Mouse (Mus musculus) hindbrain, embryonic 11.5 days (tissue): ENCODE results near the gene Galnt13. TPM values are rescaled to one million over a fixed set of nuclear protein-coding genes. Genes with fewer than 3 reads are reported as not detected.

Source experiments
- ATAC-seq: fragments of 200-750 bp; cut with Nextera tagmentation; 2 replicates; pipeline ENCODE4 v1.8.0; 2017; ENCODE audit warnings: mild to moderate bottlenecking, moderate TSS enrichment, moderate library complexity; ENCODE audit not compliant: low FRiP score
- DNase-seq: peaks from one replicate; pipeline ENCODE4 v3.0.0-alpha.2; 2015; ENCODE audit warnings: low spot score
- H3K27ac ChIP-seq: fragments of 300-500 bp; sonication (generic); 2 replicates; pipeline ENCODE4 v1.5.1; 2014; ENCODE audit warnings: mild to moderate bottlenecking, low read depth, low read length
- H3K27me3 ChIP-seq: fragments of 300-500 bp; sonication (generic); 2 replicates; pipeline ENCODE4 v1.6.1; 2014; ENCODE audit warnings: mild to moderate bottlenecking, low read length, moderate library complexity, mixed read lengths; ENCODE audit not compliant: control insufficient read depth, insufficient read depth
- H3K36me3 ChIP-seq: fragments of 300-500 bp; sonication (generic); 2 replicates; pipeline ENCODE4 v1.6.1; 2014; ENCODE audit warnings: mild to moderate bottlenecking, low read length, moderate library complexity, mixed read lengths; ENCODE audit not compliant: control insufficient read depth, insufficient read depth
- H3K4me1 ChIP-seq: fragments of 300-500 bp; sonication (generic); replicated peaks from 2 replicates; pipeline ENCODE4 v1.6.1; 2014; ENCODE audit warnings: low read length, mixed read lengths; ENCODE audit not compliant: control insufficient read depth, insufficient read depth
- H3K4me2 ChIP-seq: fragments of 300-500 bp; sonication (generic); replicated peaks from 2 replicates; pipeline ENCODE4 v1.6.1; 2014; ENCODE audit warnings: mild to moderate bottlenecking, low read depth, low read length
- H3K4me3 ChIP-seq: fragments of 300-500 bp; sonication (generic); 2 replicates; pipeline ENCODE4 v1.5.1; 2014; ENCODE audit warnings: low read depth, low read length
- H3K9ac ChIP-seq: fragments of 300-500 bp; sonication (generic); 2 replicates; pipeline ENCODE4 v1.6.1; 2014; ENCODE audit warnings: low read depth, low read length
- H3K9me3 ChIP-seq: fragments of 300-500 bp; sonication (generic); 2 replicates; pipeline ENCODE4 v1.6.1; 2016; ENCODE audit warnings: low read length; ENCODE audit not compliant: control insufficient read depth
- WGBS: fragments of 180-500 bp; shearing (Covaris S2); extraction: QIAGEN DNeasy Blood & Tissue Kit; methylation state at CpG from one replicate; pipeline ENCODE4 v1.1.7; 2014; 5-methylcytosine and 5-hydroxymethylcytosine counted together
- polyA plus RNA-seq: library from polyadenylated mRNA; unstranded; fragments of >200 nt; fragmentation: Nextera tagmentation; extraction: Ambion mirVana; gene quantifications from 2 replicates; pipeline ENCODE4 v1.2.1, GENCODE M21; 2014

The Galnt13 gene
- polyA plus RNA-seq, 1 experiment from 2014 or later, result 3.8 TPM

DNA sequence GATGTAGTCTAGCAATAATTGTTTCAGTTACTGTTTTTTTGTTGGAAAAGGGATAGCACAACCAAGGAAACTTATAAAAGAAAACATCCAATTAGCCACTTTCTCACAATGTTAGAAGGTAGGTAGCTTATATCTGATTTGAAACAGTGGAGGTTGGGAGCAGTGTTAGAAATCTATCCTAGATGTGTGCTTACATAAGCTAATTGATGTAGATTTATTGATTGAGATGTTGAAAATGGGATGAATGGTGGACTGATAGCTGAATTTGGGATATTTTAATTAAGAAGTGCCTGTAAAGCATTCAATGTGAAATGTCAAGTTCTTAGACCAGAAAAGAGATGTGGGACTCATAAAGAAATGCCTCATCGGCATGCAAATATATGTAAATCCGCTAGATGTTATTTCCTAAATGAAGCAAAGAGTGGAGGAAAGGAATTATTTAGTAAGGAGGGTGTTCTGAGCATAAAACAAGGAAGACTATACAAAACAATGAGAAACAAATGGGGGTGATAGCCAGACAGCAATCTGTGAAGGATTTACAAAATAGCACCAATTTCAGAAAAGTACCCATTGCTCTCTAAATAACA is 377.6 kb downstream of the Galnt13 start:
- Histone ChIP-seq H3K4me2 (no peak overlapping the region), H3K36me3 (no peaks in the 10 kb centered on the region), H3K9ac (no peak overlapping the region), H3K27me3 (no peaks in the 10 kb centered on the region), H3K27ac (no peak overlapping the region), H3K9me3 (no peaks in the 10 kb centered on the region), H3K4me3 (no peak overlapping the region), H3K4me1 (no peaks in the 10 kb centered on the region)
- DNase-seq (no peak), ATAC-seq (no peak)
- 80% methylated on average over 2 of the region's 2 CpGs for WGBS

DNA sequence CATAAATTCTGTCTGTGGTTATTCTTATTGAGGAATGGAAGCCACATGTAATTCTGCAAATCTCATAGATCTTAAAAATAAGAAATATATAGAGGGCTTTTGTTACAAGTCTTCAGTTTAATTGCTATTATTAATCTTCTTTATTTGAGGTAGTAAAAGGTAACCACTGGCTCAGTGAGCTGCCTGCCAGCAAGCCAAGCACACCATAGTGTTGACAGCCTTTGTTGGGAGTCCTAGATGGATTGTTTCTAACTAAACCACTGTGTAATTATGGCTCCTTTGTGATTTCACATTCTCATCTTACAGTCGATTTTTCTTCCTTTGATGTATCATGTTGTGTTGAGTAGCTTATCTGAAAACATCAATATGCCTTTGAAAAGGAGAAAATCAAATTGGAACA is 405.1 kb downstream of the Galnt13 start:
- WGBS, result 46% methylated on average over 1 of the region's 1 CpGs

DNA sequence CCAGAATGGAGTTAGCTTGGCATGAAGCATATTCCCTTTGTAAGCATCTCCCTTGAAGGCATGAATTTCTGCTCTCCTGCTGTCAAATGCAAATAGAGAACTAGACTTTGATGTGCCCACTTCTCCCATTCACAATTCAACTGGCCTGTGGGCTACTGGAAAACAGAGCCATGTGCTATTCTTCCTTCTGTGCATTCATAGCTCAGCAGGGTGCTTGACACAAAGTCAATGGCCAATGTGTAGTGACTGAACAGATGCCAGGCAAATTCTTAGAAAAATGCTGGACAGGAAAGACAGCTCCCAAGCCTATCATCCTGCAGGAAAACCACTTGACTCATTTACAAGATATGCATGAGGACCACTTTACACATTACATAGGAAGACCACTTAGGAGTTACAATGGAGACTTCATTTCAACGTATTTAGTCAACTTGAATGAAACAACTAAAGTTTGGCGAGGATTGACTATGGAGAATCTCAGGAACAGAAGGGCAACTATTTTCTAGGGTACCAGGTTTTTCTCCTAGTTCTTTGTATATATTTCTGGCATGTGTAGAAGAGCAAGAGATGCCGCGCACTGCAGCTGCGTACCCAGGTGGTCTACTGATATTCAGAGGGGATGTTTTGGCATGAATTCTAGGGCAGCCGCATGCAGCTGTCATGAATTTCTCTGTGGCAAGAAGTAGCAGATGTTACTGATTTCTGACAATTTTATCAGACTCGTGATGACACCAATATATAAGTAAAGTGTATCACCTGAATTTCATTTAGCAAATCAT is 470.4 kb downstream of the Galnt13 start:
- Histone ChIP-seq H3K4me2 (no peak overlapping the region), H3K9ac (no peak overlapping the region), H3K4me1 (no peaks in the 10 kb centered on the region), H3K4me3 (no peak overlapping the region), H3K36me3 (no peaks in the 10 kb centered on the region), H3K27ac (no peak overlapping the region), H3K9me3 (no peaks in the 10 kb centered on the region), H3K27me3 (no peaks in the 10 kb centered on the region)
- DNase-seq (peak; percentile 1), ATAC-seq (no peak)
- WGBS, result 86% methylated on average over 7 of the region's 7 CpGs

More for the DNA sequence above, 405.1 kb downstream of the Galnt13 start:
- DNase-seq (no peak), ATAC-seq (no peak)
- no peaks in the 10 kb centered on the region for H3K36me3 ChIP-seq
- H3K27me3 ChIP-seq, result no peaks in the 10 kb centered on the region
- H3K4me2 ChIP-seq, result no peak overlapping the region
- no peak overlapping the region for H3K4me3 ChIP-seq
- no peaks in the 10 kb centered on the region for H3K9me3 ChIP-seq
- no peak overlapping the region for H3K9ac ChIP-seq
- no peaks in the 10 kb centered on the region for H3K4me1 ChIP-seq
- no peak overlapping the region for H3K27ac ChIP-seq

DNA sequence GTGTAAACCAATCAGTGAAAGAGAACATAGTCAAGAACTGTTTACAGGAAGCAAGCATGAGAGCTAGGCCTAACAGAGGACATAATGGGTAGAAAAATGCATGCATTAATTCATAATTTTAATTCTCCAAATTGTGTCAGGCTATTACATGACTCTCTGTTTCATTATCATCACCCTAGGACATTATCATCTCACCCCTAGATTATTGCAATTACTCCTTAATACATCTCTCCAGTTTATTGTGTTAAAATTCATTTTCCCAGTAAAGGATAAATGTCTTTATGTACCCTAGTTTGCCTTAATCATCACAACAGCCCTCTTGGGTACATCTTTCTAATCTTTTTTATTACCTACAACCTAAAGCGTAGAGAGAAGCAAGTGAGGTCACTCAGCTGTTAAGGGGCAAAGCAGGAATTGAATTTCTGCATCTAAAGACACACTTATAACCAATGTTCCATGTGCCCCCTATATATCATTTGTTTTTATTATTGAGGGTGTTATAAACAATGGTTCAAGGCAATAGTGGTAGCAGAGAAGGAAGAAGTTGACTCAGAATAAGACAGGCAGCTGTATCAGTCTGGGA is 479.1 kb downstream of the Galnt13 start:
- no peak overlapping the region for H3K9ac ChIP-seq
- H3K36me3 ChIP-seq, result no peaks in the 10 kb centered on the region
- WGBS, result 90% methylated on average over 1 of the region's 1 CpGs
- ATAC-seq, result no peak
- no peaks in the 10 kb centered on the region for H3K4me1 ChIP-seq
- no peak overlapping the region for H3K4me2 ChIP-seq
- no peak for DNase-seq
- H3K9me3 ChIP-seq, result no peaks in the 10 kb centered on the region
- no peak overlapping the region for H3K27ac ChIP-seq
- H3K4me3 ChIP-seq, result no peak overlapping the region
- no peaks in the 10 kb centered on the region for H3K27me3 ChIP-seq

DNA sequence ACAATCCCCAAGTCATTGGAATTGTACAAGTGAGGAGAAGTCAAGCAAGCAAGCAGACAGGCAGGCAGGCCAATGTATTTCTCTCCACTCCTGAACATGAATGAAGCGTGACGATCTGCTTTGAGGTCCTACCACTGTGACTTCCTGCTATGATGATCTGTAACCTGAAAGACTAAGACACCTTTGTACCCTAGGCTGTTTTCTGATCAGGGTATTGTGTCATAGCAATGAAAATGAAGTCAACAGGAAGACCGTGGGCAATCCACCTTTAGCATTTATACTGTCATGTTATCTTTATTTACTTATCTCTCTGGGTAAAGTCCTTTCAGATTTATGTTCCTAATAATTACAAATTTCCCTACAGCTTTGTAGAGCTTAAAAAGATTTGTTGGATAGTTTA is 500.3 kb downstream of the Galnt13 start:
- ATAC-seq (no peak), DNase-seq (no peak)
- H3K27me3 ChIP-seq, result no peaks in the 10 kb centered on the region
- H3K9ac ChIP-seq, result no peak overlapping the region
- H3K4me2 ChIP-seq, result no peak overlapping the region
- no peak overlapping the region for H3K4me3 ChIP-seq
- H3K27ac ChIP-seq, result no peak overlapping the region
- H3K4me1 ChIP-seq, result no peaks in the 10 kb centered on the region
- H3K9me3 ChIP-seq, result no peaks in the 10 kb centered on the region
- 87% methylated on average over 3 of the region's 3 CpGs for WGBS
- no peaks in the 10 kb centered on the region for H3K36me3 ChIP-seq

DNA sequence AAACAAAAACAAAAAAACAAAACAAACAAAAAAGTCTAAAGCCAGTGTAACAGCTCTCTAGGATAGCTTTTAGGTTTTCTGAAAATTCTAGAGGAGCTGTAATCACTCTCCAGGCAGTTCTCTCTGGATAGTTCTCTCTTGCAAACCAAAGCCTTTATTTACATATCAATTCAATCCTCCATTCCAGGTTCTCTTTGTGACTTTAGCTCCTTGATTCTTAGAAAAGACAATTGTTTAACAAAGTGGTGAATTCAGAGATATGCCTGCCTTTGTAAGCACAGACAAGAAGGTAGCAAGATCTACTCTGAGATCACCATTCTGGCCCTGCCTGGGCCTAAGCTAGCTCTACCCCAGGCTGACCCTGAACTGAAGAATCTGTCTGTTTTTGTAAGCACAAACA is 501.2 kb downstream of the Galnt13 start:
- H3K36me3 ChIP-seq, result no peaks in the 10 kb centered on the region
- ATAC-seq (no peak), DNase-seq (no peak)
- H3K9me3 ChIP-seq, result no peaks in the 10 kb centered on the region
- H3K4me3 ChIP-seq, result no peak overlapping the region
- no peak overlapping the region for H3K9ac ChIP-seq
- H3K4me2 ChIP-seq, result no peak overlapping the region
- no peaks in the 10 kb centered on the region for H3K4me1 ChIP-seq
- no peak overlapping the region for H3K27ac ChIP-seq
- H3K27me3 ChIP-seq, result no peaks in the 10 kb centered on the region

DNA sequence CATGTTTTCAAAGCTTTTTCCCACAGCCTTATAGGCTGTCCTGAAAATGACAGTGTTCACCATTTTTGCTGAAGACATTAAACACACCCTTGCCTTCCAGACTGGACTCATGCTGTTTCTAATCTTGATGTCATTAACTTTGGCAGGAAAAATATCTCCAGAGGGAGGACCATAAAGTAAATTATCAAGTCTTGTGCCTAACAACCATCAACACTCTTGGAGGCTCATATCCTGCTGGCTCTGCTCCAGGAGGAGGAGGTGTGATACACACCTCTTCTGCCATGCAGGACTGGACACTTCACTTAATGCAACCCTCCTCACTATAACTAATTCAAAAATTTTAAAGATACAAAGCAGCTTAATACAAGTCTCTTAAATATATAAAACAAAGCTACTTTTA is 502.0 kb downstream of the Galnt13 start:
- Histone ChIP-seq H3K4me2 (no peak overlapping the region), H3K9ac (no peak overlapping the region), H3K36me3 (no peaks in the 10 kb centered on the region), H3K9me3 (no peaks in the 10 kb centered on the region), H3K4me1 (no peaks in the 10 kb centered on the region), H3K27ac (no peak overlapping the region), H3K27me3 (no peaks in the 10 kb centered on the region), H3K4me3 (no peak overlapping the region)
- DNase-seq (no peak), ATAC-seq (no peak)

DNA sequence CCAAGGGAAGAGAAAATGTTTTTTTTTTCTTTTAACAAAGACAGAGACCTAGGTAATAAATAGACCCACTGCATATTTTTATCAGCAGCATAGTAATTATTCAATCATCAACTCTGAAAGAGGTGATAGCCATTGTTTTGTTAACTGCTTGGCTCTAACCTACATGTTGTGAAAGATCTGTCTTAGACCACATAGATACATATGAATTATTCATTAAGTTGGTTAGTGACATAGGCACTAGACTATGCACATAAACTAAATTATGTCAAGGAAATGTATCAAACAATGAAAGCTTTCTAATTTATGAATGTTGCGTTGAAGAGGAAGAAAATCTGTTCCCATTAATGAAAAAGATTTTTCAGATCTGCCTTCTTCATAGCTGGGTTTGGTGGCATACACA is 507.3 kb downstream of the Galnt13 start:
- no peak overlapping the region for H3K4me2 ChIP-seq
- H3K36me3 ChIP-seq, result no peaks in the 10 kb centered on the region
- ATAC-seq (no peak), DNase-seq (no peak)
- no peak overlapping the region for H3K27ac ChIP-seq
- H3K4me1 ChIP-seq, result no peaks in the 10 kb centered on the region
- no peaks in the 10 kb centered on the region for H3K27me3 ChIP-seq
- no peak overlapping the region for H3K4me3 ChIP-seq
- no peaks in the 10 kb centered on the region for H3K9me3 ChIP-seq
- WGBS, result 89% methylated on average over 1 of the region's 1 CpGs
- H3K9ac ChIP-seq, result no peak overlapping the region

DNA sequence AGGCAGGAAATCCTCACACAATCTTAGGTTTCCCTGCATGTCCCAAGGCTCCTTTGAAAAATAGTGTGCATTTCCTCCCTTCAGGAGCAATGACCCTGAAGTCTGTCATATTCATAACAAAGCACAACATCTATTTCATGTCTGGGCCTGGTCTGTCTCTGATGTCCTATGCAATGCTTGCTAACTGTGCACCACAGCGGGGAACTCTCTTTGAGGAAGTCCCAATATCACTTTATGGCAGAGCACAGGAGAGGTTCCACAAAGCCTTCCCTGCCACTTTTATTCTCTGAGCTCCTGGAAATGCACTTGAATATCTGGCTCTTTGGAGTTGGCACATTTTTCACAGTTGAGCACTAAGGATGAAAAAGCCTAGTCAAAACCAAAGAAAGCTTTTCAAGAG is 547.7 kb downstream of the Galnt13 start:
- Histone ChIP-seq H3K36me3 (no peaks in the 10 kb centered on the region), H3K4me2 (no peak overlapping the region), H3K4me1 (no peaks in the 10 kb centered on the region), H3K27me3 (no peaks in the 10 kb centered on the region), H3K4me3 (no peak overlapping the region), H3K9ac (no peak overlapping the region), H3K9me3 (no peaks in the 10 kb centered on the region), H3K27ac (no peak overlapping the region)
- ATAC-seq, result no peak
- no peak for DNase-seq
- 76% methylated on average over 1 of the region's 1 CpGs for WGBS
